Mouse (Mus musculus): ENCODE results near the gene Olfr1258. TPM values are rescaled to one million over a fixed set of nuclear protein-coding genes. Genes with fewer than 3 reads are reported as not detected.
"Not testable (repeated sequence)": the region's sequence is repeated elsewhere in the genome, so short reads cannot be mapped to it uniquely, and the experiment has no call there.

Gene Olfr1258
- 0.11 TPM in 1 of 2 replicates, not detected in the other for polyA plus RNA-seq (2015; fragmentation: Nextera tagmentation; extraction: Ambion mirVana)

DNA sequence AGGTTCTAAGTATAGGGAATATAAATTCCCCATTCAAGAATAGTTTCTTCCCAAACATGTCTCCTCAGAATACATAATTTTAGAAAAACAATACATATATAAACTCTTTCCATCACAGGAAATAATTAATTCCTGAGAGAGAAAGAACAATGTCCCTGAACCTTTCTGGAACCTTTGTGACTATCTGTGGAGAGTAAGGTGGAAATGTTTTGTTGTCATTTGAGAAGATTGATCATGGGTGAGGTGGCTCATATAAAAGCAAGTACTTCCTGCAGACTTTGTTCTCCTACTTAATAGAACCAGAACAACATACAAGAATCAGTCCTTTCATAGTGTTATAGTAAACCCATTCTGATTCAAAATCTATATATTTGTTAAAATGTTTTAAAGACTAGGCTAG lies at the start of gene Olfr1258:
TSS of gene Olfr1258 (plus strand) at position 301 of the 400 bp plus-strand sequence.
- no peak within 1 kb of the TSS for H3K4me3 ChIP-seq (replicated peaks)
- no peaks in the 10 kb centered on the region for H3K4me1 ChIP-seq
- ATAC-seq (ENCODE audit: insufficient number of reproducible peaks, low FRiP score, low TSS enrichment, low read depth), result no peak
- no peaks in the 10 kb centered on the region for H3K9me3 ChIP-seq (replicated peaks)
- H3K36me3 ChIP-seq, result no peaks in the 10 kb centered on the region
- H3K9ac ChIP-seq, result no peak within 1 kb of the TSS
- no peak within 1 kb of the TSS for H3K27ac ChIP-seq (replicated peaks)
- no peak within 1 kb of the TSS for H3K4me2 ChIP-seq (replicated peaks)
- no peaks in the 10 kb centered on the region for H3K27me3 ChIP-seq

- Histone ChIP-seq H3K9ac (no peak within 1 kb of the TSS), H3K27ac (replicated peaks) (no peak within 1 kb of the TSS), H3K27me3 (no peaks in the 10 kb centered on the region), H3K9me3 (replicated peaks) (no peaks in the 10 kb centered on the region), H3K4me1 (no peaks in the 10 kb centered on the region), H3K4me3 (replicated peaks) (no peak within 1 kb of the TSS), H3K4me2 (replicated peaks) (no peak within 1 kb of the TSS), H3K36me3 (no peaks in the 10 kb centered on the region)
- WGBS, result 76% methylated on average over 1 of the region's 1 CpGs
- no peak for ATAC-seq (ENCODE audit: insufficient number of reproducible peaks, low FRiP score, low TSS enrichment, low read depth)
These were observed 49.0 kb upstream of the Olfr1258 start, which contains the start of gene Olfr1257 for GRCm38 (mm10) chr2:89878137-89878536. Olfr1257 (plus strand) TSS chr2:89878437.

DNA sequence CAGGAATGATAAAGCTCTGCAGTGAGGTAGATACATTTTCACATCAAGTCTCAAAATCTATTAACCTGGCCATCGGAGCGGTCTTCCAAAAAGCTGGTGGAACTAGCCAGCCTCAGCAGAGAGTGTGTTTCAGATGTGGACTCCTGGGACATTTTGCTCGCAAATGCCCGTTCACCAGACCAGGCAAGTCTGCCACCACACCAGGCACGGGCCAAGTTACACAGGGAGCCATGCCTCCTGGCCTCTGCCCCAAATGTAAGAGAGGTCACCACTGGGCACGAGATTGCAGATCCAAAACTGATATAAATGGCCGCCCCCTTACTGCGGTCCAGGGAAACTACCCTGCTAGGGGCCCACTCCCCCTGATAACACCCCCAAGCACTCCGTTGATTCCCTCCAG lies 14.5 kb upstream of the Olfr1258 start:
- not testable (repeated sequence) for H3K27ac ChIP-seq (replicated peaks); H3K27me3 ChIP-seq; H3K4me2 ChIP-seq (replicated peaks); H3K9ac ChIP-seq; H3K9me3 ChIP-seq (replicated peaks); H3K4me3 ChIP-seq (replicated peaks); H3K4me1 ChIP-seq; H3K36me3 ChIP-seq; ATAC-seq (ENCODE audit: insufficient number of reproducible peaks, low FRiP score, low TSS enrichment, low read depth)
- 90% methylated on average over 9 of the region's 9 CpGs for WGBS

- H3K27ac ChIP-seq (replicated peaks), result no peak within 1 kb of the TSS
- H3K4me3 ChIP-seq (replicated peaks), result no peak within 1 kb of the TSS
- H3K27me3 ChIP-seq, result no peaks in the 10 kb centered on the region
- H3K9ac ChIP-seq, result no peak within 1 kb of the TSS
- ATAC-seq (ENCODE audit: insufficient number of reproducible peaks, low FRiP score, low TSS enrichment, low read depth), result no peak
- H3K4me2 ChIP-seq (replicated peaks), result no peak within 1 kb of the TSS
- 77% methylated on average over 5 of the region's 5 CpGs for WGBS
- H3K9me3 ChIP-seq (replicated peaks), result no peaks in the 10 kb centered on the region
- H3K4me1 ChIP-seq, result no peaks in the 10 kb centered on the region
- no peaks in the 10 kb centered on the region for H3K36me3 ChIP-seq
These were observed 21.5 kb downstream of the Olfr1258 start, which contains the start of gene Olfr1259 for GRCm38 (mm10) chr2:89948564-89948963. Olfr1259 (minus strand) TSS chr2:89948664.

DNA sequence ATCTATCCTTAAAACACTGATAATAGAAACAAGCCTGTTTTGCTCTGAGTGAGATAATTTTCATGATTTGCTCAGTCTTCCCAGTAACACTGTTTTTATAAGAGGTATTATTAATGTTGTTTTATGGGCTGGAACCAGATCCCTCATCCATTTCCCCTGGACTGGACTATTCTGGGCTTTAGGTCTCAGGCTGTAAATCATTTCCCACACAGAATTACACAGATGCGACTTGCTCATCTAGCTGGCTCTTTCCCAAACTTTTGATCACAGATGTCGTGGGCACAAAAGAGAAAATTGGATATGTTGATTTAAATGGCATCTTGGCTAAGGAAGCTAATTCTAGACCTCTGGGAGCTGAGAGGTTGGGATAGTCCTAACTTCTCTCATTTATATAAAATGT lies 47.1 kb downstream of the Olfr1258 start, which contains the start of gene Olfr1260:
TSS of gene Olfr1260 (plus strand) at position 157 of the 400 bp plus-strand sequence.
- Histone ChIP-seq H3K27me3 (no peaks in the 10 kb centered on the region), H3K4me1 (no peaks in the 10 kb centered on the region), H3K27ac (replicated peaks) (no peak within 1 kb of the TSS), H3K4me3 (replicated peaks) (no peak within 1 kb of the TSS), H3K9ac (no peak within 1 kb of the TSS), H3K36me3 (no peaks in the 10 kb centered on the region), H3K4me2 (replicated peaks) (no peak within 1 kb of the TSS), H3K9me3 (replicated peaks) (no peaks in the 10 kb centered on the region)
- ATAC-seq (ENCODE audit: insufficient number of reproducible peaks, low FRiP score, low TSS enrichment, low read depth), result no peak
- 55% methylated on average over 2 of the region's 2 CpGs for WGBS

- 89% methylated on average over 2 of the region's 2 CpGs for WGBS
- no peak overlapping the region for H3K27ac ChIP-seq (replicated peaks)
- H3K4me1 ChIP-seq, result no peaks in the 10 kb centered on the region
These were observed 50.6 kb downstream of the Olfr1258 start for GRCm38 (mm10) chr2:89977709-89978108.

More at GRCm38 (mm10) chr2:89977709-89978108, 50.6 kb downstream of the Olfr1258 start:
- no peak overlapping the region for H3K4me3 ChIP-seq (replicated peaks)
- H3K4me2 ChIP-seq (replicated peaks), result no peak overlapping the region
- no peak for ATAC-seq (ENCODE audit: insufficient number of reproducible peaks, low FRiP score, low TSS enrichment, low read depth)
- no peaks in the 10 kb centered on the region for H3K27me3 ChIP-seq
- no peaks in the 10 kb centered on the region for H3K9me3 ChIP-seq (replicated peaks)
- H3K9ac ChIP-seq, result no peak overlapping the region
- no peaks in the 10 kb centered on the region for H3K36me3 ChIP-seq

Other genes starting within 250 kb of the Olfr1258 start
- not detected in 2 replicates for gene Olfr1252, start 202.3 kb upstream of the Olfr1258 start, polyA plus RNA-seq (2015; fragmentation: Nextera tagmentation; extraction: Ambion mirVana)
- gene Olfr1253, start 170.2 kb upstream of the Olfr1258 start, polyA plus RNA-seq (2015; fragmentation: Nextera tagmentation; extraction: Ambion mirVana), result not detected in 2 replicates
- not detected in 2 replicates for gene Olfr1254, start 133.7 kb upstream of the Olfr1258 start, polyA plus RNA-seq (2015; fragmentation: Nextera tagmentation; extraction: Ambion mirVana)
- not detected in 2 replicates for gene Olfr1255, start 115.3 kb upstream of the Olfr1258 start, polyA plus RNA-seq (2015; fragmentation: Nextera tagmentation; extraction: Ambion mirVana)
- not detected in 2 replicates for gene Olfr1256, start 85.8 kb upstream of the Olfr1258 start, polyA plus RNA-seq (2015; fragmentation: Nextera tagmentation; extraction: Ambion mirVana)
- 0.12 TPM in 1 of 2 replicates, not detected in the other for gene Olfr48, start 79.1 kb upstream of the Olfr1258 start, polyA plus RNA-seq (2015; fragmentation: Nextera tagmentation; extraction: Ambion mirVana)
- not detected in 2 replicates for gene Olfr1257, start 48.9 kb upstream of the Olfr1258 start, polyA plus RNA-seq (2015; fragmentation: Nextera tagmentation; extraction: Ambion mirVana)
- gene Olfr1259, start 21.4 kb downstream of the Olfr1258 start, polyA plus RNA-seq (2015; fragmentation: Nextera tagmentation; extraction: Ambion mirVana), result 0.04 TPM in 1 of 2 replicates, not detected in the other
- not detected in 2 replicates for gene Olfr1260, start 47.0 kb downstream of the Olfr1258 start, polyA plus RNA-seq (2015; fragmentation: Nextera tagmentation; extraction: Ambion mirVana)
- gene Olfr1261, start 63.9 kb downstream of the Olfr1258 start, polyA plus RNA-seq (2015; fragmentation: Nextera tagmentation; extraction: Ambion mirVana), result not detected in 2 replicates
- not detected in 2 replicates for gene Olfr1262, start 72.8 kb downstream of the Olfr1258 start, polyA plus RNA-seq (2015; fragmentation: Nextera tagmentation; extraction: Ambion mirVana)
- not detected in 2 replicates for gene Olfr1263, start 84.8 kb downstream of the Olfr1258 start, polyA plus RNA-seq (2015; fragmentation: Nextera tagmentation; extraction: Ambion mirVana)
- 0.08 and 0.23 TPM in 2 replicates for gene Olfr1264, start 98.3 kb downstream of the Olfr1258 start, polyA plus RNA-seq (2015; fragmentation: Nextera tagmentation; extraction: Ambion mirVana)
- not detected in 2 replicates for gene Olfr1265, start 108.0 kb downstream of the Olfr1258 start, polyA plus RNA-seq (2015; fragmentation: Nextera tagmentation; extraction: Ambion mirVana)
- 0.12 TPM in 1 of 2 replicates, not detected in the other for gene Olfr140, start 136.3 kb downstream of the Olfr1258 start, polyA plus RNA-seq (2015; fragmentation: Nextera tagmentation; extraction: Ambion mirVana)
- not detected in 2 replicates for gene Olfr1269, start 194.1 kb downstream of the Olfr1258 start, polyA plus RNA-seq (2015; fragmentation: Nextera tagmentation; extraction: Ambion mirVana)
- gene Olfr32, start 215.0 kb downstream of the Olfr1258 start, polyA plus RNA-seq (2015; fragmentation: Nextera tagmentation; extraction: Ambion mirVana), result 0.17 and 0.67 TPM in 2 replicates
- 0.04 TPM in 1 of 2 replicates, not detected in the other for gene Olfr1270, start 225.8 kb downstream of the Olfr1258 start, polyA plus RNA-seq (2015; fragmentation: Nextera tagmentation; extraction: Ambion mirVana)